Mouse (Mus musculus) midbrain, postnatal 0 days (tissue): ENCODE measurements at regions not wholly inside any gene's neighbourhood (a gene's known extent, or its start where the extent isn't known, plus 50 kb on each side); places are given as distances from the start of the nearest gene placed in this dataset.

Experiments used
- ATAC-seq: fragments of 200-750 bp; cut with Nextera tagmentation; 2 replicates; pipeline ENCODE4 v1.8.0; 2017; ENCODE audit warnings: moderate number of reproducible peaks, mild to moderate bottlenecking, moderate TSS enrichment, moderate library complexity; ENCODE audit not compliant: low FRiP score
- DNase-seq: peaks from one replicate; pipeline ENCODE4 v3.0.0-alpha.2; 2015; ENCODE audit warnings: low spot score
- H3K27ac ChIP-seq: fragments of 300-500 bp; sonication (generic); 2 replicates; pipeline ENCODE4 v1.5.1; 2014; ENCODE audit warnings: low read depth, mild to moderate bottlenecking, low read length, mixed read lengths
- H3K27me3 ChIP-seq: fragments of 300-500 bp; sonication (generic); 2 replicates; pipeline ENCODE4 v1.6.1; 2014; ENCODE audit warnings: low read length, control low read depth, mixed read lengths; ENCODE audit not compliant: insufficient read depth
- H3K36me3 ChIP-seq: fragments of 300-500 bp; sonication (generic); 2 replicates; pipeline ENCODE4 v1.6.1; 2014; ENCODE audit warnings: low read length, control low read depth, mixed read lengths; ENCODE audit not compliant: insufficient read depth
- H3K4me1 ChIP-seq: fragments of 300-500 bp; sonication (generic); 2 replicates; pipeline ENCODE4 v1.6.1; 2014; ENCODE audit warnings: mild to moderate bottlenecking, control low read depth, antibody characterized with exemption, low read length, mixed read lengths; ENCODE audit not compliant: insufficient read depth
- H3K4me2 ChIP-seq: fragments of 300-500 bp; sonication (generic); 2 replicates; pipeline ENCODE4 v1.6.1; 2014; ENCODE audit warnings: low read depth, mild to moderate bottlenecking, low read length, mixed read lengths; ENCODE audit not compliant: poor library complexity, severe bottlenecking
- H3K4me3 ChIP-seq: fragments of 300-500 bp; sonication (generic); 2 replicates; pipeline ENCODE4 v1.5.1; 2014; ENCODE audit warnings: low read depth, mild to moderate bottlenecking, low read length, moderate library complexity
- H3K9ac ChIP-seq: fragments of 300-500 bp; sonication (generic); replicated peaks from 2 replicates; pipeline ENCODE4 v1.6.1; 2014; ENCODE audit warnings: mild to moderate bottlenecking, low read length, moderate library complexity, mixed read lengths; ENCODE audit not compliant: poor library complexity, severe bottlenecking
- H3K9me3 ChIP-seq: fragments of 300-500 bp; sonication (generic); 2 replicates; pipeline ENCODE4 v1.6.1; 2016; ENCODE audit warnings: low read length, control low read depth
- CTCF ChIP-seq: IDR thresholded peaks from 2 replicates; pipeline ENCODE4 v1.5.1; 2016; ENCODE audit warnings: antibody characterized with exemption, mild to moderate bottlenecking
- WGBS: fragments of 180-500 bp; shearing (Covaris S2); extraction: QIAGEN DNeasy Blood & Tissue Kit; methylation state at CpG from one replicate; pipeline ENCODE4 v1.1.7; 2014; 5-methylcytosine and 5-hydroxymethylcytosine counted together

GRCm38 (mm10) chr5:114512756-114513155 is 55.1 kb upstream of the Fam222a start:
- no peak for DNase-seq
- Histone ChIP-seq H3K9me3 (no peaks in the 10 kb centered on the region), H3K4me1 (no peaks in the 10 kb centered on the region), H3K27me3 (no peaks in the 10 kb centered on the region), H3K27ac (no peak overlapping the region), H3K4me2 (no peak overlapping the region), H3K9ac (no peak overlapping the region), H3K4me3 (no peak overlapping the region), H3K36me3 (no peaks in the 10 kb centered on the region)
- 30% methylated on average over 9 of the region's 9 CpGs for WGBS
- no peak for ATAC-seq
- TF ChIP-seq CTCF, result no peak

GRCm38 (mm10) chr5:114513911-114514457 is 53.8 kb upstream of the Fam222a start:
- Histone ChIP-seq H3K36me3 (no peaks in the 10 kb centered on the region), H3K4me2 (peak overlapping the region; percentile 24), H3K27me3 (no peaks in the 10 kb centered on the region), H3K4me3 (no peak overlapping the region), H3K9me3 (no peaks in the 10 kb centered on the region), H3K9ac (no peak overlapping the region), H3K27ac (no peak overlapping the region), H3K4me1 (no peaks in the 10 kb centered on the region)
- TF ChIP-seq CTCF, result no peak
- ATAC-seq (no peak), DNase-seq (no peak)
- WGBS, result 7% methylated on average over 10 of the region's 10 CpGs

GRCm38 (mm10) chr5:114517010-114517409 is 50.8 kb upstream of the Fam222a start:
- Histone ChIP-seq H3K9ac (no peak overlapping the region), H3K27ac (no peak overlapping the region), H3K4me2 (no peak overlapping the region), H3K4me3 (no peak overlapping the region), H3K4me1 (no peaks in the 10 kb centered on the region; the same call in 1 of the 2 replicates), H3K36me3 (no peaks in the 10 kb centered on the region), H3K27me3 (no peaks in the 10 kb centered on the region), H3K9me3 (no peaks in the 10 kb centered on the region)
- TF ChIP-seq CTCF, result no peak
- ATAC-seq, result no peak
- 85% methylated on average over 4 of the region's 4 CpGs for WGBS
- DNase-seq, result no peak

GRCm38 (mm10) chr5:114518012-114518411 is 49.8 kb upstream of the Fam222a start:
- no peaks in the 10 kb centered on the region for H3K9me3 ChIP-seq
- H3K27ac ChIP-seq, result no peak overlapping the region
- no peaks in the 10 kb centered on the region; the same call in 1 of the 2 replicates for H3K4me1 ChIP-seq
- no peak overlapping the region for H3K4me3 ChIP-seq
- H3K36me3 ChIP-seq, result no peaks in the 10 kb centered on the region
- no peak for DNase-seq
- no peak overlapping the region for H3K9ac ChIP-seq
- ATAC-seq, result no peak
- WGBS, result 92% methylated on average over 2 of the region's 2 CpGs
- no peaks in the 10 kb centered on the region for H3K27me3 ChIP-seq
- no peak overlapping the region for H3K4me2 ChIP-seq
- TF ChIP-seq CTCF, result no peak
